Mouse (Mus musculus) adrenal gland, adult 8-10 months (tissue): Measurements from ENCODE around the gene Plin3. TPM values are rescaled to one million over a fixed set of nuclear protein-coding genes. Genes with fewer than 3 reads are reported as not detected.

Experiments used
- DNase-seq: peaks from one replicate; pipeline ENCODE4 v3.0.0; 2022
- total RNA-seq, 4 experiments: library from RNA; stranded (reverse); gene quantifications; 2 replicates each; pipeline ENCODE4 v1.2.4; 2022

Plin3 gene
- 100 to 1,000 TPM in 3 of 4 experiments, 10 to 100 TPM in 1; 92.6 to 117 (median 103) TPM for total RNA-seq

- DNase-seq: no peak
These were observed at the start of gene Plin3 for GRCm38 (mm10) chr17:56292531-56293222. Gene Plin3 (minus strand): TSS chr17:56292873.

- DNase-seq: no peak
These were observed 48.0 kb upstream of the Plin3 start for GRCm38 (mm10) chr17:56340717-56341116.

GRCm38 (mm10) chr17:56338909-56339308 lies 46.2 kb upstream of the Plin3 start:
- DNase-seq: no peak

- no peak for DNase-seq
These were observed 45.1 kb upstream of the Plin3 start for GRCm38 (mm10) chr17:56337791-56338190.

GRCm38 (mm10) chr17:56337190-56337589 lies 44.5 kb upstream of the Plin3 start:
- no peak for DNase-seq

- DNase-seq: no peak
These were observed 40.3 kb upstream of the Plin3 start for GRCm38 (mm10) chr17:56332987-56333386.

GRCm38 (mm10) chr17:56331256-56331655 lies 38.6 kb upstream of the Plin3 start:
- DNase-seq: no peak

GRCm38 (mm10) chr17:56330345-56330744 lies 37.7 kb upstream of the Plin3 start:
- no peak for DNase-seq

GRCm38 (mm10) chr17:56329267-56329666 lies 36.6 kb upstream of the Plin3 start:
- peak; percentile 52 for DNase-seq

GRCm38 (mm10) chr17:56326153-56327147 lies 33.8 kb upstream of the Plin3 start:
- DNase-seq: no peak

- peak; percentile 100 for DNase-seq
These were observed 32.9 kb upstream of the Plin3 start, which contains the start of gene Kdm4b for GRCm38 (mm10) chr17:56325450-56326152. Gene Kdm4b (plus strand): TSS chr17:56326062.

- no peak for DNase-seq
These were observed 31.7 kb upstream of the Plin3 start for GRCm38 (mm10) chr17:56324419-56324818.

GRCm38 (mm10) chr17:56309191-56309945 lies 16.7 kb upstream of the Plin3 start:
- DNase-seq: no peak

- no peak for DNase-seq
These were observed 15.4 kb upstream of the Plin3 start for GRCm38 (mm10) chr17:56308088-56308487.

GRCm38 (mm10) chr17:56305826-56306225 lies 13.2 kb upstream of the Plin3 start:
- no peak for DNase-seq

GRCm38 (mm10) chr17:56305156-56305555 lies 12.5 kb upstream of the Plin3 start:
- no peak for DNase-seq

- no peak for DNase-seq
These were observed 12.0 kb upstream of the Plin3 start for GRCm38 (mm10) chr17:56304718-56305117.

- peak; percentile 91 for DNase-seq
These were observed 11.3 kb upstream of the Plin3 start for GRCm38 (mm10) chr17:56303847-56304586.

- DNase-seq: peak; percentile 71
These were observed 10.6 kb upstream of the Plin3 start, which contains the start of gene Uhrf1 for GRCm38 (mm10) chr17:56303160-56303846. Gene Uhrf1 (plus strand): TSS chr17:56303321.

- no peak for DNase-seq
These were observed 9.8 kb upstream of the Plin3 start for GRCm38 (mm10) chr17:56302363-56302996.
